Mouse (Mus musculus) neutrophil, adult 83 days (primary cell): ENCODE measurements around the gene Pcdh7. TPM values are rescaled to one million over a fixed set of nuclear protein-coding genes. Genes with fewer than 3 reads are reported as not detected.

ENCODE experiments used
- total RNA-seq, 2 experiments: library from RNA; stranded (reverse); gene quantifications; one replicate each; pipeline ENCODE4 v1.2.4; 2023

Gene Pcdh7
- total RNA-seq: 1 to 10 TPM in 1 of 2 experiments, under 1 TPM in 1; 0.64 to 1.2 TPM

GRCm38 (mm10) chr5:57717906-57718875 lies at the start of gene Pcdh7:
TSS of gene Pcdh7 (plus strand) at chr5:57717967.

